Mouse (Mus musculus) cerebellum, adult 8-10 months (tissue): ENCODE results near the gene Lhfpl3.
A peak's percentile ranks its signal among the peaks of the same experiment; 100 is the strongest.
"Not testable (repeated sequence)": the region's sequence is repeated elsewhere in the genome, so short reads cannot be mapped to it uniquely, and the experiment has no call there.

Experiments
- DNase-seq: peaks from one replicate; pipeline ENCODE4 v3.0.0; 2022

Lhfpl3 gene

GRCm38 (mm10) chr5:22745885-22746532 lies at the start of gene Lhfpl3:
TSS of gene Lhfpl3 (plus strand) at chr5:22746059.
- peak; percentile 41 for DNase-seq

- DNase-seq: not testable (repeated sequence)
These were observed 39.6 kb upstream of the Lhfpl3 start for GRCm38 (mm10) chr5:22706271-22706670.

GRCm38 (mm10) chr5:22745529-22745884 lies 352 bp upstream of the Lhfpl3 start:
- peak; percentile 16 for DNase-seq

- DNase-seq: no peak
These were observed 718 bp downstream of the Lhfpl3 start for GRCm38 (mm10) chr5:22746533-22747021.

GRCm38 (mm10) chr5:22747305-22747704 lies 1.4 kb downstream of the Lhfpl3 start:
- DNase-seq: no peak

GRCm38 (mm10) chr5:22757261-22757660 lies 11.4 kb downstream of the Lhfpl3 start:
- no peak for DNase-seq

- no peak for DNase-seq
These were observed 24.9 kb downstream of the Lhfpl3 start for GRCm38 (mm10) chr5:22770726-22771125.

- no peak for DNase-seq
These were observed 49.5 kb downstream of the Lhfpl3 start for GRCm38 (mm10) chr5:22795361-22795760.

- DNase-seq: no peak
These were observed 67.6 kb downstream of the Lhfpl3 start for GRCm38 (mm10) chr5:22813426-22813825.

GRCm38 (mm10) chr5:22829822-22830450 lies 84.1 kb downstream of the Lhfpl3 start:
- DNase-seq: no peak

- DNase-seq: no peak
These were observed 105.7 kb downstream of the Lhfpl3 start for GRCm38 (mm10) chr5:22851572-22851971.

GRCm38 (mm10) chr5:22853503-22853902 lies 107.6 kb downstream of the Lhfpl3 start:
- no peak for DNase-seq

GRCm38 (mm10) chr5:22856480-22856879 lies 110.6 kb downstream of the Lhfpl3 start:
- DNase-seq: no peak

- no peak for DNase-seq
These were observed 115.5 kb downstream of the Lhfpl3 start for GRCm38 (mm10) chr5:22861399-22861798.

GRCm38 (mm10) chr5:22869031-22869430 lies 123.2 kb downstream of the Lhfpl3 start:
- DNase-seq: no peak

- DNase-seq: no peak
These were observed 126.6 kb downstream of the Lhfpl3 start for GRCm38 (mm10) chr5:22872417-22872816.

- DNase-seq: peak; percentile 33
These were observed 142.5 kb downstream of the Lhfpl3 start for GRCm38 (mm10) chr5:22888345-22888744.

- no peak for DNase-seq
These were observed 143.6 kb downstream of the Lhfpl3 start for GRCm38 (mm10) chr5:22889481-22889880.

- no peak for DNase-seq
These were observed 151.4 kb downstream of the Lhfpl3 start for GRCm38 (mm10) chr5:22897228-22897627.

- DNase-seq: no peak
These were observed 151.9 kb downstream of the Lhfpl3 start for GRCm38 (mm10) chr5:22897656-22898289.

- DNase-seq: no peak
These were observed 152.7 kb downstream of the Lhfpl3 start for GRCm38 (mm10) chr5:22898593-22898992.

GRCm38 (mm10) chr5:22899913-22900312 lies 154.1 kb downstream of the Lhfpl3 start:
- no peak for DNase-seq

GRCm38 (mm10) chr5:22917197-22917596 lies 171.3 kb downstream of the Lhfpl3 start:
- DNase-seq: no peak

GRCm38 (mm10) chr5:22926171-22926570 lies 180.3 kb downstream of the Lhfpl3 start:
- DNase-seq: no peak
